Mouse (Mus musculus) heart, adult 2 months (tissue): ENCODE measurements at regions not wholly inside any gene's neighbourhood (a gene's known extent, or its start where the extent isn't known, plus 50 kb on each side); places are given as distances from the start of the nearest gene placed in this dataset.

Source experiments
- DNase-seq, 2 experiments: peaks; one replicate each; pipeline ENCODE4 v3.0.0; 2021
- H3K27ac ChIP-seq: fragments of 200-600 bp; 2 replicates; pipeline ENCODE4 v1.8.1; 2022
- H3K27me3 ChIP-seq: fragments of 200-500 bp; 2 replicates; pipeline ENCODE4 v1.6.1; 2012; ENCODE audit warnings: mild to moderate bottlenecking, low read length, inconsistent platforms, mixed read lengths; ENCODE audit not compliant: control insufficient read depth, insufficient read depth
- H3K36me3 ChIP-seq: fragments of 200-500 bp; 2 replicates; pipeline ENCODE4 v1.6.1; 2012; ENCODE audit warnings: low read length, inconsistent platforms; ENCODE audit not compliant: control insufficient read depth, insufficient read depth
- H3K4me1 ChIP-seq: fragments of 200-500 bp; 2 replicates; pipeline ENCODE4 v1.6.1; 2011; ENCODE audit warnings: low read length; ENCODE audit not compliant: control insufficient read depth, insufficient read depth
- H3K4me3 ChIP-seq: fragments of 200-600 bp; 2 replicates; pipeline ENCODE4 v1.8.1; 2022
- H3K79me2 ChIP-seq: fragments of 200-500 bp; replicated peaks from 2 replicates; pipeline ENCODE4 v1.6.1; 2012; ENCODE audit warnings: mild to moderate bottlenecking, inconsistent platforms, low read length, moderate library complexity, mixed read lengths; ENCODE audit not compliant: control insufficient read depth, insufficient read depth
- H3K9ac ChIP-seq: fragments of 200-500 bp; 2 replicates; pipeline ENCODE4 v1.6.1; 2012; ENCODE audit warnings: low read depth, mild to moderate bottlenecking, control low read depth, inconsistent platforms, low read length, mixed read lengths
- CTCF ChIP-seq: fragments of 200-600 bp; IDR thresholded peaks from 2 replicates; pipeline ENCODE4 v1.8.1; 2022; ENCODE audit warnings: antibody characterized with exemption, mild to moderate bottlenecking, moderate library complexity
- EP300 ChIP-seq: fragments of 200-500 bp; IDR thresholded peaks from 2 replicates; pipeline ENCODE4 v1.6.1; 2011; ENCODE audit warnings: low read depth, low read length, control low read depth; ENCODE audit not compliant: insufficient read depth
- POLR2A ChIP-seq: fragments of 200-500 bp; IDR thresholded peaks from 2 replicates; pipeline ENCODE4 v1.6.1; 2011; ENCODE audit warnings: mild to moderate bottlenecking, low read depth, low read length, control low read depth; ENCODE audit not compliant: insufficient read depth
- WGBS: fragments of 180-500 bp; shearing (Covaris S2); methylation state at CpG from one replicate; pipeline ENCODE4 v1.1.7; 2018; 5-methylcytosine and 5-hydroxymethylcytosine counted together
- intact Hi-C: fragments of 180-260 bp; cut with DNase I; formaldehyde crosslinking; loops from one replicate; pipeline ENCODE4 v1.15.1; 2025

DNA sequence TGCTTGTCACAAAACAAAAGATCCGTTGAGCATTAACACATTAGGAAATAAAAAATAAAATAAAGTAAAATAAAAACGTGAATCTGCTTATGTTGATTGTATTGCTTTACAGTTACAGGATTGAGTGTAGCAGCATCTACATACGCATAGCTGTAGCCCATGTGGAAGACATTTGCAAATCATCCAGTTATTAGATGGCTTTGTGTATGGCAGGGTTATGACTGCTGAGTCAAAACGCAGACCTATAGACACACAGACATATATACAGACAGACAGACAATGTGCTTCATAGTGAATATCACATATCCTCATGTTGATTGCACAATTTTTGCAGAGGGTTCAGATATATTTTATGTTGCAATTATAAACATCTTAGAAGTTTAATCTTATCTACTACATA lies 64.5 kb downstream of the Gm11146 start:
- no peak overlapping the region for H3K27ac ChIP-seq
- H3K4me1 ChIP-seq: no peaks in the 10 kb centered on the region
- H3K36me3 ChIP-seq: no peaks in the 10 kb centered on the region
- no peaks in the 10 kb centered on the region for H3K27me3 ChIP-seq
- TF ChIP-seq POLR2A (no peak), CTCF (no peak), EP300 (no peak)
- no peak overlapping the region for H3K4me3 ChIP-seq
- WGBS: 90% methylated on average over 4 of the region's 4 CpGs
- no peak for DNase-seq
- intact Hi-C loops: no loop called here
- H3K9ac ChIP-seq: no peak overlapping the region
- no peaks in the 10 kb centered on the region; the same call in 1 of the 2 replicates for H3K79me2 ChIP-seq

- 89% methylated on average over 10 of the region's 10 CpGs for WGBS
- no peaks in the 10 kb centered on the region for H3K27me3 ChIP-seq
- intact Hi-C loops: no loop called here
- no peak overlapping the region for H3K4me3 ChIP-seq
- no peaks in the 10 kb centered on the region for H3K36me3 ChIP-seq
- H3K79me2 ChIP-seq: no peaks in the 10 kb centered on the region; the same call in 1 of the 2 replicates
- no peak for TF ChIP-seq POLR2A
- DNase-seq: no peak
- H3K9ac ChIP-seq: no peak overlapping the region
- H3K27ac ChIP-seq: no peak overlapping the region
- H3K4me1 ChIP-seq: no peaks in the 10 kb centered on the region
Observed at GRCm38 (mm10) chr16:77536746-77537145, 65.1 kb downstream of the Gm11146 start.

- Histone ChIP-seq H3K36me3 (no peaks in the 10 kb centered on the region), H3K79me2 (no peaks in the 10 kb centered on the region; the same call in 1 of the 2 replicates), H3K4me3 (no peak overlapping the region), H3K27me3 (no peaks in the 10 kb centered on the region), H3K4me1 (no peaks in the 10 kb centered on the region), H3K27ac (no peak overlapping the region), H3K9ac (no peak overlapping the region)
- DNase-seq: no peak
- intact Hi-C loops: no loop called here
- TF ChIP-seq CTCF: no peak
- TF ChIP-seq EP300: no peak
- no peak for TF ChIP-seq POLR2A
- WGBS: 83% methylated on average over 6 of the region's 6 CpGs
Observed at GRCm38 (mm10) chr16:77536314-77536713, 65.6 kb downstream of the Gm11146 start.

- intact Hi-C loops: no loop called here
- no peak overlapping the region for H3K9ac ChIP-seq
- WGBS: 100% methylated on average over 3 of the region's 3 CpGs
Observed at GRCm38 (mm10) chr16:77535021-77535420, 66.9 kb downstream of the Gm11146 start.

GRCm38 (mm10) chr16:77531596-77531995 lies 70.3 kb downstream of the Gm11146 start:
- H3K4me1 ChIP-seq: no peaks in the 10 kb centered on the region; the same call in 1 of the 2 replicates
- no peak overlapping the region for H3K4me3 ChIP-seq
- no peaks in the 10 kb centered on the region for H3K36me3 ChIP-seq
- TF ChIP-seq POLR2A (no peak), EP300 (no peak), CTCF (no peak)
- DNase-seq: no peak
- H3K9ac ChIP-seq: no peak overlapping the region
- H3K27ac ChIP-seq: no peak overlapping the region
- H3K79me2 ChIP-seq: no peaks in the 10 kb centered on the region; the same call in 1 of the 2 replicates
- intact Hi-C loops: no loop called here
- WGBS: 93% methylated on average over 10 of the region's 10 CpGs
- no peaks in the 10 kb centered on the region for H3K27me3 ChIP-seq

More at GRCm38 (mm10) chr16:77535021-77535420, 66.9 kb downstream of the Gm11146 start:
- Histone ChIP-seq H3K4me1 (no peaks in the 10 kb centered on the region), H3K36me3 (no peaks in the 10 kb centered on the region), H3K79me2 (no peaks in the 10 kb centered on the region; the same call in 1 of the 2 replicates), H3K27me3 (no peaks in the 10 kb centered on the region), H3K4me3 (no peak overlapping the region), H3K27ac (no peak overlapping the region)
- TF ChIP-seq POLR2A (no peak), CTCF (peak; percentile 71), EP300 (no peak)
- DNase-seq: no peak

DNA sequence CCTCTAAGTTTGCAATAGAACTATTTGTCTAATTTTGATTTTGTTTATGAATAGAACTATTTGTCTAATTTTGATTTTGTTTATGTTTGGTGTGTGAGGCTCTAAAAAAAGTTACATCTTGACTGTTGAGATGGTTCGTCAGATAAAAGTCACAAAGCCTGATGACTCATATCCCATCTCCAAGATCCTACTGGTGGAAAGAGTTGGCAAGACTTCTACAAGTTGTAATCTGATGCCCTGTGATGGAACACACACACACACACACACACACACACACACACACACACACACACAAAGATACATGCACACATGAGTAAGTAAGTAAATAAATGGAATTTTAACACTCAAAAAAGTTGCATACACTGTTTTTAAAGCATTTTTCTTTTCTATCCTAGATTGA lies 73.9 kb downstream of the Gm11146 start:
- no peaks in the 10 kb centered on the region for H3K79me2 ChIP-seq
- no peak overlapping the region for H3K9ac ChIP-seq
- TF ChIP-seq POLR2A (no peak), EP300 (no peak), CTCF (no peak)
- WGBS: 32% methylated on average over 1 of the region's 1 CpGs
- no peaks in the 10 kb centered on the region for H3K36me3 ChIP-seq
- intact Hi-C loops: no loop called here
- DNase-seq: no peak
- no peaks in the 10 kb centered on the region; the same call in 1 of the 2 replicates for H3K4me1 ChIP-seq
- H3K27ac ChIP-seq: no peak overlapping the region
- no peak overlapping the region for H3K4me3 ChIP-seq
- H3K27me3 ChIP-seq: no peaks in the 10 kb centered on the region
